Mouse (Mus musculus): ENCODE data around the gene Fbxw14. TPM values are rescaled to one million over a fixed set of nuclear protein-coding genes. Genes with fewer than 3 reads are reported as not detected.
"Not testable (repeated sequence)": the region's sequence is repeated elsewhere in the genome, so short reads cannot be mapped to it uniquely, and the experiment has no call there.

Gene Fbxw14
- polyA plus RNA-seq (2014; fragmentation: Nextera tagmentation; extraction: Ambion mirVana): not detected in 2 replicates

- H3K9ac ChIP-seq; H3K27ac ChIP-seq (ENCODE audit: low read depth); H3K4me1 ChIP-seq (ENCODE audit: insufficient read depth); H3K4me3 ChIP-seq (ENCODE audit: low read depth, low read length); ATAC-seq (ENCODE audit: insufficient read depth); H3K4me2 ChIP-seq; H3K9me3 ChIP-seq (ENCODE audit: low read depth, low read length); DNase-seq; H3K36me3 ChIP-seq (ENCODE audit: insufficient read depth); H3K27me3 ChIP-seq (ENCODE audit: insufficient read depth, low read length): not testable (repeated sequence)
- WGBS: no CpG with 5 or more reads among the region's 1 CpGs
Measured at GRCm38 (mm10) chr9:109287576-109287975, at the start of gene Fbxw14. Fbxw14 (minus strand) TSS chr9:109287676.

GRCm38 (mm10) chr9:109263041-109263440, 24.4 kb downstream of the Fbxw14 start:
- WGBS: 58% methylated on average over 2 of the region's 2 CpGs
- ATAC-seq (ENCODE audit: insufficient read depth): no peak

GRCm38 (mm10) chr9:109234654-109235053, 52.8 kb downstream of the Fbxw14 start, which contains the start of gene Fbxw20:
Fbxw20 (minus strand) TSS chr9:109234754.
- 87% methylated on average over 1 of the region's 1 CpGs for WGBS
- no peak for ATAC-seq (ENCODE audit: insufficient read depth)
- no peak for TF ChIP-seq CTCF (IDR thresholded peaks at IDR 0.05; ENCODE audit: low read depth)
- no peak within 1 kb of the TSS for H3K4me2 ChIP-seq
- H3K4me3 ChIP-seq (ENCODE audit: low read depth, low read length): no peak within 1 kb of the TSS
- no peaks in the 10 kb centered on the region for H3K27me3 ChIP-seq (ENCODE audit: insufficient read depth, low read length)
- no peaks in the 10 kb centered on the region for H3K9me3 ChIP-seq (ENCODE audit: low read depth, low read length)
- H3K27ac ChIP-seq (ENCODE audit: low read depth): no peak within 1 kb of the TSS
- no peak within 1 kb of the TSS for H3K9ac ChIP-seq
- no peaks in the 10 kb centered on the region for H3K36me3 ChIP-seq (ENCODE audit: insufficient read depth)
- H3K4me1 ChIP-seq (ENCODE audit: insufficient read depth): no peaks in the 10 kb centered on the region
- no peak for DNase-seq

More at GRCm38 (mm10) chr9:109263041-109263440, 24.4 kb downstream of the Fbxw14 start:
- Histone ChIP-seq H3K36me3 (ENCODE audit: insufficient read depth) (no peaks in the 10 kb centered on the region), H3K27ac (ENCODE audit: low read depth) (no peak overlapping the region), H3K27me3 (ENCODE audit: insufficient read depth, low read length) (no peaks in the 10 kb centered on the region), H3K4me3 (ENCODE audit: low read depth, low read length) (no peak overlapping the region), H3K4me1 (ENCODE audit: insufficient read depth) (no peaks in the 10 kb centered on the region), H3K4me2 (no peak overlapping the region), H3K9me3 (ENCODE audit: low read depth, low read length) (no peaks in the 10 kb centered on the region), H3K9ac (no peak overlapping the region)
- no peak for DNase-seq
- no peak for TF ChIP-seq CTCF (IDR thresholded peaks at IDR 0.05; ENCODE audit: low read depth)

Other genes with a start within 250 kb of the Fbxw14 start
- 56.6 and 61.0 TPM in 2 replicates for gene Shisa5, start 249.1 kb downstream of the Fbxw14 start, polyA plus RNA-seq (2014; fragmentation: Nextera tagmentation; extraction: Ambion mirVana)
- 10.6 and 11.6 TPM in 2 replicates for gene Trex1, start 227.9 kb downstream of the Fbxw14 start, polyA plus RNA-seq (2014; fragmentation: Nextera tagmentation; extraction: Ambion mirVana)
- gene Atrip, start 213.6 kb downstream of the Fbxw14 start, polyA plus RNA-seq (2014; fragmentation: Nextera tagmentation; extraction: Ambion mirVana): 24.5 and 27.6 TPM in 2 replicates
- 9.3 and 10.6 TPM in 2 replicates for gene Ccdc51, start 205.2 kb downstream of the Fbxw14 start, polyA plus RNA-seq (2014; fragmentation: Nextera tagmentation; extraction: Ambion mirVana)
- gene Tma7, start 205.1 kb downstream of the Fbxw14 start, polyA plus RNA-seq (2014; fragmentation: Nextera tagmentation; extraction: Ambion mirVana): 599 and 638 TPM in 2 replicates
- 16.1 and 18.4 TPM in 2 replicates for gene Plxnb1, start 192.3 kb downstream of the Fbxw14 start, polyA plus RNA-seq (2014; fragmentation: Nextera tagmentation; extraction: Ambion mirVana)
- not detected in 2 replicates for gene Fbxw21, start 125.6 kb downstream of the Fbxw14 start, polyA plus RNA-seq (2014; fragmentation: Nextera tagmentation; extraction: Ambion mirVana)
- gene Fbxw13, start 91.7 kb downstream of the Fbxw14 start, polyA plus RNA-seq (2014; fragmentation: Nextera tagmentation; extraction: Ambion mirVana): not detected in 2 replicates
- not detected in 2 replicates for gene Fbxw20, start 52.9 kb downstream of the Fbxw14 start, polyA plus RNA-seq (2014; fragmentation: Nextera tagmentation; extraction: Ambion mirVana)
- gene Fbxw28, start 52.0 kb upstream of the Fbxw14 start, polyA plus RNA-seq (2014; fragmentation: Nextera tagmentation; extraction: Ambion mirVana): not detected in 2 replicates
- gene Fbxw22, start 116.6 kb upstream of the Fbxw14 start, polyA plus RNA-seq (2014; fragmentation: Nextera tagmentation; extraction: Ambion mirVana): not detected in 2 replicates
- gene Fbxw16, start 161.5 kb upstream of the Fbxw14 start, polyA plus RNA-seq (2014; fragmentation: Nextera tagmentation; extraction: Ambion mirVana): not detected in 2 replicates
- gene Fbxw19, start 208.2 kb upstream of the Fbxw14 start, polyA plus RNA-seq (2014; fragmentation: Nextera tagmentation; extraction: Ambion mirVana): not detected in 2 replicates

Data from lung, embryonic 14.5 days (tissue).